Mouse (Mus musculus) C2C12 (cell line): Measurements from ENCODE around the gene Spi1. TPM values are rescaled to one million over a fixed set of nuclear protein-coding genes. Genes with fewer than 3 reads are reported as not detected.

Source experiments
- H3K27me3 ChIP-seq: one replicate; pipeline ENCODE4 v1.6.1; 2011; ENCODE audit not compliant: control insufficient read depth, insufficient read depth, insufficient read length
- H3K36me3 ChIP-seq: one replicate; pipeline ENCODE4 v1.6.1; 2011; ENCODE audit not compliant: control insufficient read depth, insufficient read depth
- H3K4me3 ChIP-seq: one replicate; pipeline ENCODE4 v1.5.1; 2011; ENCODE audit warnings: mild to moderate bottlenecking, control low read depth; ENCODE audit not compliant: poor library complexity, insufficient read depth, severe bottlenecking
- H3K79me2 ChIP-seq: one replicate; pipeline ENCODE4 v1.6.1; 2011; ENCODE audit not compliant: control insufficient read depth, insufficient read depth
- H3K79me3 ChIP-seq: one replicate; pipeline ENCODE4 v1.6.1; 2011; ENCODE audit warnings: low read depth, control low read depth
- H3ac ChIP-seq: one replicate; pipeline ENCODE3; 2011; ENCODE audit warnings: low read depth; ENCODE audit not compliant: control insufficient read depth, insufficient read length
- CEBPB ChIP-seq: IDR thresholded peaks from one replicate; pipeline ENCODE4 v1.6.1; 2011; ENCODE audit warnings: low read depth, mild to moderate bottlenecking, control low read depth, moderate library complexity
- CTCF ChIP-seq: IDR thresholded peaks from one replicate; pipeline ENCODE4 v1.5.1; 2011; ENCODE audit not compliant: control insufficient read depth, insufficient read depth, insufficient read length
- FOSL1 ChIP-seq: IDR thresholded peaks from one replicate; pipeline ENCODE4 v1.8.0; 2011; ENCODE audit warnings: mild to moderate bottlenecking, low read length; ENCODE audit not compliant: poor library complexity, insufficient read depth, severe bottlenecking
- MAX ChIP-seq: IDR thresholded peaks from one replicate; pipeline ENCODE4 v1.6.1; 2011; ENCODE audit warnings: mild to moderate bottlenecking, control low read depth
- MYOD1 ChIP-seq: IDR thresholded peaks from one replicate; pipeline ENCODE4 v1.6.1; 2011; ENCODE audit warnings: low read depth; ENCODE audit not compliant: control insufficient read depth, insufficient read length
- MYOG ChIP-seq: IDR thresholded peaks from one replicate; pipeline ENCODE4 v1.6.1; 2011; ENCODE audit not compliant: control insufficient read depth, insufficient read length; ENCODE audit errors: extremely low read depth
- USF1 ChIP-seq: IDR thresholded peaks from one replicate; pipeline ENCODE4 v1.6.1; 2011; ENCODE audit warnings: low read depth, mild to moderate bottlenecking, control low read depth, moderate library complexity
- polyA plus RNA-seq: library from polyadenylated mRNA; unstranded; fragments of >200 nt; fragmentation: generic; extraction: Trizol; gene quantifications from one replicate; pipeline ENCODE4 v1.2.1, GENCODE M21; 2012; ENCODE audit warnings: missing spikeins

Spi1 gene
- polyA plus RNA-seq, 1 experiment: not detected

DNA sequence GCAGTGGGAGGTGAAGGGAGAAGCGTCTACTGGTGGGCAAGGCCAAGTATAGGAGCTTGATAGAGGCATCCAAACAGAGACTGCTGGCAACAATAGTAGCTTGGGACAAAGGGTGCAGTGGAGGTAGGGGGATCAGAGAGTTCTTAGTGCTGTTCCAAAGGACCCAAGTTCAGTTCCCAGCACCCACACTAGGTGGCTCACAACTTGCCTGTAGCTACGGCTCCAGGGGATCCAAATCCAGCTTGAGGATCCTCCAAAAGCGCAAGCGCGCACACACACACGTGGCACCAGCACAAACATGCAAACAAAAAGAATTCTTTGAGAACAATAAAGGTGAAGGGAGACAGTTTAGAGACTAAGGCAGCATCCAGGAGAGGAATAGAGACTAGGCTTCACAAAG, 18.0 kb upstream of the Spi1 start:
- Histone ChIP-seq H3K79me2 (peaks cover 32% of the 10 kb centered on the region), H3K36me3 (peaks cover 70% of the 10 kb centered on the region), H3K79me3 (peaks cover 7% of the 10 kb centered on the region), H3K27me3 (no peaks in the 10 kb centered on the region), H3K4me3 (no peak overlapping the region), H3ac (no peak overlapping the region)
- TF ChIP-seq USF1: no peak
- TF ChIP-seq MYOG: no peak

DNA sequence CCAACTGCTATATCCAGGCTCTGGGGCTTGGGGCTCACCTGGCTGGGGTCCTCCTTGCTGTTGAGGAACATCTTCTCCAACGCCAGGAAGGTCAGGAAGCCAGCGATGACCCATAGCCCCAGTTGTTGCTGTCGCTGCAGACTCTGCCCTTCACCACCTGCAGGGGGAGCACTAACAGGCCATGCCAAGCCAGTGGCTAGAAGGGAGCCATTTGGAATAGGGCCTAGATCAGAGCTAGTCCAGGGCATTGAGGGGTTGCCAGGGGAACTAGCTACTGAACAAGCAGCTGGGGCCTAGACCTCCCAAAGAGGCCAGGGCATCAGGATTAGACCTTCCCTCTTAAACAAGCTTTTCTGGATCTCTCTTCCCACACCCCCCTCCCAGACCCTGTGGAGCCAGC, 16.6 kb upstream of the Spi1 start:
- Histone ChIP-seq H3ac (no peak overlapping the region), H3K79me2 (peaks cover 40% of the 10 kb centered on the region), H3K79me3 (peaks cover 7% of the 10 kb centered on the region), H3K36me3 (peaks cover 57% of the 10 kb centered on the region), H3K4me3 (no peak overlapping the region), H3K27me3 (no peaks in the 10 kb centered on the region)
- TF ChIP-seq CEBPB (no peak), MYOG (no peak), CTCF (peak; percentile 83), FOSL1 (no peak), USF1 (no peak)

DNA sequence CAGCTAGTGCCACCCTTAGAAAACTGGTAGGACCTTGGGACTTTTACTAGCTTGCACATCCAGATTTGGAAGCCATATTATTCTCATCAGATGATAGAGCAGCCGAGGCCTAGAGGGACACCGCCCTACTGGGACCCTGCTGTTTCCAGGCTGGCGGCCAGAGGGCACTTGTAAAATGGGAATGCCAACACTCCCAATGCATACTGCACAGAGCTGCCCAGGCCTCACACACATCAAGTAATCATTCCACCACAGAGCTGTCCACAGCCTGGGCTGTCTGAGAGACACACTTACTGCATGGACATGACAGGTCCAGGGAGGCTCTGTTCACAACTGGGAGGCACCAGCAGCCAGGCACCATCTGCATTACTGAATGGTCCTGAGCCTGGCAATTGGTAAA, 15.7 kb upstream of the Spi1 start:
- TF ChIP-seq USF1 (no peak), MAX (no peak), MYOG (no peak), CTCF (no peak), FOSL1 (no peak), CEBPB (no peak), MYOD1 (no peak)
- Histone ChIP-seq H3K79me3 (peaks cover 7% of the 10 kb centered on the region), H3K79me2 (peaks cover 40% of the 10 kb centered on the region), H3ac (no peak overlapping the region), H3K27me3 (no peaks in the 10 kb centered on the region), H3K36me3 (peaks cover 51% of the 10 kb centered on the region), H3K4me3 (no peak overlapping the region)

DNA sequence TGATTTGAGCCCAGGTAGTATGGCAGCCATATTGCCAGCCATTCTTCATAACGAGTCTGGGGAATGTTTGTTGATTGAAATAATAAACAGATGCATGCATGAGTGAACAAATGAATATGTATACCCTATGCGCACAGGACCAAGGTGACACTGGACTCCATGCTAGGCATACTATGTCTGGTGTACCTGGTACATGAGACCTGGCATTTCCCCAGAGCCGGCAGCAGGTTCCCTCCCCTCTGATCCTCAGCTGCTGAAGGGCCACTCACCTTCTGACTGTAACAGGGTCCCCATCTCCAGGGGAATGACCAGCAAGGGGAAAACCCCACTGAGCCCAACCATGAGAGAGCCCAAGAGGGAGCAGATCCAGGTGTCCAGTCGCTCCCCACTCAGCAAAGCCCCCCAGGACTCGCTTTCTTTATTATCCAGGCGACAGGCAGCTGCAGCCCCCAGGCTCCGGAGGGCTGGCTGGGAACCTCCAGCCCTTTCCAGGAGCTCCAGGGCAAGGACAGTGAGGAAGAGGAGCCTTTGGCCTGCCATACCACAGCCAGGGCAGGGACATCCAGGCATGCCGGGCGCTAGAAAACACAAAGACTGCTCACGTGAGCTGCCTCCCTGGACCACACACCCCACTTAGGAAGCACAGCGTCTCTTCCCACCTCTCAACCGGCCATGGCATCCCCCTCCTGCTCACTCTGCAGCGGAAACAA, 13.9 kb upstream of the Spi1 start:
- Histone ChIP-seq H3ac (peak overlapping the region; percentile 86), H3K79me2 (peaks cover 40% of the 10 kb centered on the region), H3K27me3 (no peaks in the 10 kb centered on the region), H3K4me3 (peak overlapping the region; percentile 75), H3K79me3 (peaks cover 7% of the 10 kb centered on the region), H3K36me3 (peaks cover 37% of the 10 kb centered on the region)
- no peak for TF ChIP-seq MYOG
- no peak for TF ChIP-seq MYOD1
- no peak for TF ChIP-seq CEBPB
- TF ChIP-seq CTCF: no peak
- TF ChIP-seq USF1: peak; percentile 56

DNA sequence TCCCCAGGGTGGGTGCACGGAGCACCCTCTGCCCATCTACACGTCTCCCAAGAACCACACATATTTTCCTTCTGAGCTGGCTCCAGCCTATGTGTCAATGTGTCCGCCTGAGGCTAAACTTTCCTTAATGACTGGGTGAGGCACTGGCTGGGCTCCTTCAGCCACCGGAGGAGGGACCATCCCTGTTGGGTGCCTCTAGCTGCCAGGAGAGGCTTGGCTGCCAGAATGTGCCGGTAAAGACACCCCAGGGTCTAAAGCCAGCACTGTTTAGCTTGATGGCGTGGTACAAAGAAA, 13.4 kb upstream of the Spi1 start:
- H3ac ChIP-seq: peak overlapping the region; percentile 86
- H3K4me3 ChIP-seq: peak overlapping the region; percentile 75
- H3K79me2 ChIP-seq: peaks cover 40% of the 10 kb centered on the region
- peaks cover 7% of the 10 kb centered on the region for H3K79me3 ChIP-seq
- TF ChIP-seq MAX: no peak
- no peak for TF ChIP-seq FOSL1
- TF ChIP-seq MYOG: no peak
- TF ChIP-seq CEBPB: no peak
- no peak for TF ChIP-seq CTCF
- TF ChIP-seq USF1: no peak
- TF ChIP-seq MYOD1: no peak
- no peaks in the 10 kb centered on the region for H3K27me3 ChIP-seq
- H3K36me3 ChIP-seq: peaks cover 32% of the 10 kb centered on the region

DNA sequence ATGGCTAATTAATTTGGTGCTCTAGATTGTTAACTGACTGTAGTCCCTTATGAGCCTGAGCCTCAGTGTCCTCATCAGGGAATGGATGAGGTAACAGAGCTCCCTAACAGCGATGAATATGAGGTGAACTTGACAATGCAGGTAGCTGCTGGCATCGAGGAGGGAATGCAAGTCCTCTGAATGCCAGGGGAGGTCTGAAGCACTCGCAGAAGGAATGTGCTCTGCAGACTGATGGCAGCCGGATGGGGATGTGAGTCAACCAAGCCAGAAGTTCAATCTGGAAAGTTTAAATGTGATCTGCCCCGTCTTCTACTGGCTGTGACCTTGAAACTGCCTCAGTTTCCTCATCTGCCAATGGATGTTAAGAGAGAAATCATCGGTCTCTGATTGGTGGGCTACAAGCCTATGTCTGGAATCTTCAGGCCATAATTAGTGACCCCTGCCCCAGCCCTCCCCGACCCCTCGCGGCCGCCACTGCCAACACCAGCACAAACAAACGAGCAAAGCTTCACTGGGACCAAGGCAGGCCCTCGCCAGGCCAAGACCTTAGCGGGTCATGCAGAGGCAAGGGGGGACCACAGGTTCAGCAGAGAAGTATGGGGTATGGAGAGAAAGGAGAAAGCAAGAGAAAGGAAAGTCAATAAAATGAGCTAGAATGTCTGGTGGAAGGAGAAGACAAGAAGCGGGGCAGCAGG, 12.7 kb upstream of the Spi1 start:
- H3ac ChIP-seq: peak overlapping the region; percentile 86
- H3K4me3 ChIP-seq: peak overlapping the region; percentile 75
- H3K36me3 ChIP-seq: peaks cover 26% of the 10 kb centered on the region
- no peaks in the 10 kb centered on the region for H3K27me3 ChIP-seq
- TF ChIP-seq CTCF (no peak), CEBPB (no peak), MAX (no peak), MYOG (no peak), MYOD1 (no peak), FOSL1 (no peak), USF1 (no peak)
- H3K79me3 ChIP-seq: peaks cover 7% of the 10 kb centered on the region
- peaks cover 40% of the 10 kb centered on the region for H3K79me2 ChIP-seq
